Mouse (Mus musculus) small intestine, adult 2 months (tissue): Measurements from ENCODE around the gene Disp2. TPM values are rescaled to one million over a fixed set of nuclear protein-coding genes. Genes with fewer than 3 reads are reported as not detected.

Experiments
- H3K27ac ChIP-seq: fragments of 200-500 bp; 2 replicates; pipeline ENCODE4 v1.5.1; 2012; ENCODE audit warnings: low read depth, low read length, control low read depth, inconsistent platforms; ENCODE audit not compliant: insufficient read depth
- H3K27me3 ChIP-seq: fragments of 200-500 bp; 2 replicates; pipeline ENCODE4 v1.6.1; 2012; ENCODE audit warnings: mild to moderate bottlenecking, moderate library complexity, low read length, inconsistent platforms; ENCODE audit not compliant: control insufficient read depth, insufficient read depth
- H3K36me3 ChIP-seq: fragments of 200-500 bp; 2 replicates; pipeline ENCODE4 v1.6.1; 2012; ENCODE audit warnings: mild to moderate bottlenecking, low read length, control low read depth, inconsistent platforms; ENCODE audit not compliant: control insufficient read depth, insufficient read depth
- H3K4me1 ChIP-seq: fragments of 200-500 bp; 2 replicates; pipeline ENCODE4 v1.6.1; 2012; ENCODE audit warnings: low read length, inconsistent platforms, mixed read lengths; ENCODE audit not compliant: control insufficient read depth, insufficient read depth, insufficient read length
- H3K4me3 ChIP-seq: fragments of 200-500 bp; 2 replicates; pipeline ENCODE4 v1.5.1; 2012; ENCODE audit warnings: low read depth, mild to moderate bottlenecking, control low read depth, inconsistent platforms, low read length, moderate library complexity
- CTCF ChIP-seq: fragments of 200-500 bp; IDR thresholded peaks from 2 replicates; pipeline ENCODE4 v1.5.1; 2012; ENCODE audit warnings: low read depth, mild to moderate bottlenecking, control low read depth, inconsistent platforms, low read length, moderate library complexity, mixed read lengths; ENCODE audit not compliant: insufficient replicate concordance, insufficient read length; ENCODE audit errors: extremely low read depth
- POLR2A ChIP-seq: fragments of 200-500 bp; IDR thresholded peaks from 2 replicates; pipeline ENCODE4 v1.6.1; 2012; ENCODE audit warnings: low read depth, mild to moderate bottlenecking, control low read depth, inconsistent platforms, low read length, moderate library complexity
- WGBS: fragments of 180-500 bp; shearing (Covaris S2); methylation state at CpG from one replicate; pipeline ENCODE4 v1.1.7; 2018; 5-methylcytosine and 5-hydroxymethylcytosine counted together
- polyA plus RNA-seq: library from polyadenylated mRNA; depleted of rRNA; stranded (reverse); fragments of >200 nt; gene quantifications from 2 replicates; pipeline ENCODE4 v1.2.3, GENCODE M21; 2012; rRNA removed

The Disp2 gene
- polyA plus RNA-seq = 1.7 and 3.5 TPM in 2 replicates

DNA sequence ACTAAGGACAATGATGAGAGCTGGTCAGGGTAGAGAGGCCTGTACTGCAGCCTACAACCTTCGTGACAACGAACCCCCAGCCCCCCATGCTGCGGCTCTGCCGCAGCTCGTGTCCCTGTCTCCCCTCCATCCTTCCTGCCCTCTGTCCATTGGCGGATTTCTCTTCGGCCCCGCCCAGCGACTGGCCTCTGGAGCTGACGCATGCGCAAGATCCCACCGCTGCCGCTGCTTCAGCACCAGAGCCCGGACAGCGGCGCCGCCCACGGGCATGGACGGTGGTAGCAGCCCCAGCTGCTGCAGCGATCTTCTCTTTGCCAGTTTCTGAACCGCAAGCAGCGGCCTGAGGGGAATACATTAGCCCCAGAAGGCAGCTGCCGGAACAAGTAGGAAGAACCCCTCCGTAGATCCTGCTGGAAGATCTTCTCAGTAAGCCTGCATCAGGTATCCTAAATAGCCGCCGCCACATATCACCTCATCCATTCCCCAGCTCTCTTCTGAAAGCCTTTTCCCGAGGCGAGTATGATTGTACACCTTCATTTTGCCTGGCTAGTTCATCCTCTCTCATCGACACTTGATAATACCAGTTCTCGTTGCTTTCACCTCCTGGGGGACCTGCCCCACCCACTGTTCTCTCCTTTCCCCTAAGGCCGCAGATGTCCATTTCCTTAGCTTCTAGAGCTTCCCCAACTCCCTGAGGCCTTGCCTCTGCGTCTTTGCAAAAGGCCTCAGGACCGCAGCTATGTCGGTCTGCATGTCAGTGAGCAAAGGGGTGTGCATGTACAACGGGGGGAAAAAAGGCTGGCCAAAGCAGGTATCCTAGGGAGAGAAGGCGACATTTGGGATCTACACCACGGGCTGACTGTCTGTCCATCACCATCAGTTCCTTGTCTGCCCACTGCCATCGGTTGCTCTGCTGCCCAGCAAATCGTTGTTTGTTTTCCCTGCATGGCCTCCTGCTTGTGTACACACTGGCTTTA, at the start of gene Disp2:
Gene Disp2, plus strand, starts transcription at position 216 of the 977 bp plus-strand sequence.
- H3K4me1 ChIP-seq = peaks cover 24% of the 10 kb centered on the region
- H3K4me3 ChIP-seq = peak within 1 kb of the TSS; percentile 42
- 10% methylated on average over 39 of the region's 39 CpGs for WGBS
- H3K27ac ChIP-seq = peak within 1 kb of the TSS; percentile 65
- H3K36me3 ChIP-seq = peaks cover 11% of the 10 kb centered on the region; the same call in 1 of the 2 replicates
- H3K27me3 ChIP-seq = no peaks in the 10 kb centered on the region
- 0 out of 2 replicates have a peak, but pooled peaks have one; percentile 4 for TF ChIP-seq CTCF
- peak; percentile 47; the same call in 1 of the 2 replicates for TF ChIP-seq POLR2A

DNA sequence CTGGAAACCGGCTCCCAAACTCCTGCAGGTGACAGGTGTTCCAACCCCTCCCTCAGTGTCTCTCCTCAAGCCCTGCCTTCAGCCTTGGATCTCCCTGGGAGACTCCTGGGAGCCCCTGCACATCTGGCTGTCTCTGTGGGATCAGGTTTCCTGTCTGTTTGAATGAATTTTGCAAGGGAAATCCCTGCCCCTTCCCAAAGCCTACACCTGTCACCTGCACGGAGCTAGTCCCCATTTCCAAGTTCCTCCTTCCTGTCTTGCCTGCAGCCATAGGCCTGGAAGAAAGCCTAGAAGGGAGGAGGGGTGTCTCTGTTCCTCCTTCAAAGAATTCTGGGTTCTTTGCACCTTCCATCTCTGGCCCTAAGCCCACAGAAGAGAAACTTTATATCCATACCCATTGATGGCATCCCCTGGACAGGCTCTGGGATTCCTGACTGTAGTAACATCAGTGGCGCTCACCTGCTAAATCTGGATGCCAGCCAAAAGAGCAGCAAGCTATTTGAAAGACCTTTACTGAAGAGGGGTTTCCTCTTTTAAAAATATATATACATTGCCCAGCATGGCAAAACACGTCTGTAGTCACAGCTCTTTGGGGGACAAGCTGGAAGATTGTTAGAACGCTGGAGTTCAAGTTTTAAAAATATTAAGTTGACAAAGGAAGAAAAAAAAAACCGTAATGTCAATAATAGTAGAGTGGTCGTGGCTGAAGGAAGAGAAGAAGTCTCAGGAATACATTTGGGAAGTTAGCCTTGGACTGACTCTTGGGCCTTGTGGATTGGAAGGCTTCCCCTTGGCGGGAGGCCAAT, 49.5 kb upstream of the Disp2 start:
- H3K4me3 ChIP-seq = no peak overlapping the region
- H3K27me3 ChIP-seq = no peaks in the 10 kb centered on the region
- TF ChIP-seq CTCF (no peak), POLR2A (no peak)
- H3K4me1 ChIP-seq = peaks cover 3% of the 10 kb centered on the region; the same call in 1 of the 2 replicates
- no peaks in the 10 kb centered on the region for H3K36me3 ChIP-seq
- 21% methylated on average over 8 of the region's 8 CpGs for WGBS
- H3K27ac ChIP-seq = no peak overlapping the region

DNA sequence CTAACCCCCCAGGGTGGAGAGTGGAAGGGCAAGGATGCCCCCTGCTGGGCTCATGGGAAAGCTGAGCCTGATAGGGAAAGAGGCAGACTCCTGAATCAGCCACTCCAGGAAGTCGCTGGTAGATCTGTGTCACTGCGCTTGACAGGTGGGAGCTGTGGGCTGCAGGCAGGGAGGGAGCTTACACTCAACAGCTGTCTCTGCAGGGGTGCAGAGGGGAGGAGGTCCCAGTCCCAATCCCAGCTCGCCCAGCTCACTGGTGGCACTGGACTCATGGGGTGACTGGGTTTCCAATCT, 49.0 kb upstream of the Disp2 start:
- Histone ChIP-seq H3K36me3 (no peaks in the 10 kb centered on the region), H3K4me1 (peaks cover 3% of the 10 kb centered on the region; the same call in 1 of the 2 replicates), H3K27me3 (no peaks in the 10 kb centered on the region), H3K27ac (no peak overlapping the region), H3K4me3 (no peak overlapping the region)
- TF ChIP-seq CTCF = peak; percentile 83; the same call in 1 of the 2 replicates
- TF ChIP-seq POLR2A = no peak
- WGBS = 9% methylated on average over 3 of the region's 3 CpGs

DNA sequence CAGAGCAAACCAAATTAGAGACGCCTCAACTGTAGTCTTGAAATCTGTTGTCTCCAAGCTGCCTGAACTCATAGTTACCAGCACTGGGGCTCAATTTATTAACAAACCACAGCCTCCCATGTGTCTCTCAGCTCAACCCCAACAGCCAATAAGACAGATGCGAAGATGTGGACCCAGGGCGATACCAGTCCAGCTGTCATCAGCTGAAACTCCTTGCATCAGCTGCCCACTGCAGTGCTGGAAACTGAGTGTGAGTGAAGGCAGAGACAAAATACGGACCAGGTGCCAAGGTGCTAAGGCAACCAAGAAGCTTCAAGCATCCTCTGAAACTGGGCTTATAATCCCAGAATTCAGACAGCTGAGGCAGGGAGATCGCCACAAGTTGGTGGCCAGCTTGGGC, 47.5 kb upstream of the Disp2 start:
- 85% methylated on average over 5 of the region's 5 CpGs for WGBS
- H3K36me3 ChIP-seq = no peaks in the 10 kb centered on the region
- no peak for TF ChIP-seq POLR2A
- no peak for TF ChIP-seq CTCF
- no peak overlapping the region for H3K4me3 ChIP-seq
- no peak overlapping the region for H3K27ac ChIP-seq
- H3K27me3 ChIP-seq = no peaks in the 10 kb centered on the region
- peaks cover 3% of the 10 kb centered on the region; the same call in 1 of the 2 replicates for H3K4me1 ChIP-seq

DNA sequence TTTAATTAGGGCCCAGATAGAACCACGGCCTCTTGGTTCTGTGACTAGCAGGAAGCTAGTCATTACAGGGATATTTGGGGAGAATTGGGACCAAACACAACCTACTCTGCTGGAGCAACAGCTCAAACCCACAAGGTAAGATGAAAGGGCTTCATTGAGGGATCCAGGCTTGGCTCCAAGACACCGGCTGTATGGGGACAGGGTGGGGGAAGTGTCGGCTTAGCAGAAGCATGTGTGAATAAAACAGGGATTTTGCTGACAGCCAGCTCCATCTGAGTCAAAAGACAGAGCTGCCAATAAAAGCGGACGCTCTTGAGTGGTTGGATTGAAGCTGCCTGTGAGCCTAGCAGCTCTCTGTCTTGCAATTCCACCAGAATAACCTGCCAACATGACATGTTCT, 46.2 kb upstream of the Disp2 start:
- Histone ChIP-seq H3K27me3 (no peaks in the 10 kb centered on the region), H3K36me3 (no peaks in the 10 kb centered on the region), H3K4me3 (no peak overlapping the region), H3K27ac (no peak overlapping the region), H3K4me1 (peaks cover 3% of the 10 kb centered on the region; the same call in 1 of the 2 replicates)
- WGBS = 66% methylated on average over 5 of the region's 5 CpGs
- TF ChIP-seq CTCF = no peak
- no peak for TF ChIP-seq POLR2A

DNA sequence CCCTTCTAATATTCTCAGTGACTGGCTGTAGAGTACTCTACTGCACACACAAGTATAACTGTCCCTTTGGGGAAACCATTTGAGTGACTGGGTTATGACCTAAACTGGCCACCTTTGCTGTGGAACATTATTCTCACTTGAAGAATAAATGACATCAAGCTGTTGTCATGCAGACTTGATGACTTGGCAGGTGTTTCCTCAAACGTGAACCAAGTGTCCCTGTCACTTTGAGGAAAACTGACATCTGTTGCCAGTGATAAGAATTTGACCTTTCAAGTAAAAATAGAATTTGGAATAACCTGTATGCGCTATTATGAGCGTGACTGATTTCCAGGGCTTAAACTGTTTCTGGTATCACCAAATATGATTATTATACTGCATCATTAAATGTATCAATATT, 39.2 kb upstream of the Disp2 start:
- no peak for TF ChIP-seq CTCF
- TF ChIP-seq POLR2A = no peak

DNA sequence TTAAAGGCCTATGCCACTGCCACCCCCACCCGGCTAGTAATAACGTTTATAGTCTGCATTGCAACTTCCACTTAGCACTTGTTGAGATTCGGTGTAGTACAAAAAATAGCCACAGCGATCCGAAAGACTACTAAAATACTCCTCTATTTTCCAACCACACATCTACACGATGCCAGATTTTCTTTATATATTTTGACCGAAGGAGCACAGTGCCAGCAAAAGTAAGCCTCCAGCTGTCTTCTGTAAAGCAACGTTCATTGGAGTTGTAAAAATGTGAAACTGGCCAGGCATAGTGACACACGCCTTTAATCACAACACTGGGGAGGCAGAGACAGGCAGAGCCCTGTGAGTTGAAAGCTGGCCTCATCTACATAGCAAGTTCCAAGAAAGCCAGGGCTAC, 38.3 kb upstream of the Disp2 start:
- Histone ChIP-seq H3K4me3 (no peak overlapping the region), H3K36me3 (no peaks in the 10 kb centered on the region), H3K27me3 (no peaks in the 10 kb centered on the region), H3K27ac (no peak overlapping the region), H3K4me1 (no peaks in the 10 kb centered on the region)
- TF ChIP-seq CTCF (no peak), POLR2A (no peak)
- 44% methylated on average over 9 of the region's 9 CpGs for WGBS

More for the DNA sequence above, 39.2 kb upstream of the Disp2 start:
- Histone ChIP-seq H3K4me3 (no peak overlapping the region), H3K4me1 (no peaks in the 10 kb centered on the region), H3K27ac (no peak overlapping the region), H3K27me3 (no peaks in the 10 kb centered on the region), H3K36me3 (no peaks in the 10 kb centered on the region)
- WGBS = 44% methylated on average over 3 of the region's 3 CpGs
